Mouse (Mus musculus) embryonic facial prominence, embryonic 11.5 days (tissue): ENCODE measurements at regions not wholly inside any gene's neighbourhood (a gene's known extent, or its start where the extent isn't known, plus 50 kb on each side); places are given as distances from the start of the nearest gene placed in this dataset.

Experiments used
- ATAC-seq: fragments of 200-750 bp; cut with Nextera tagmentation; replicated peaks from 2 replicates; pipeline ENCODE4 v1.8.0; 2017; ENCODE audit warnings: low read depth; ENCODE audit not compliant: insufficient number of reproducible peaks, low FRiP score, low TSS enrichment
- DNase-seq: peaks from one replicate; pipeline ENCODE4 v3.0.0-alpha.2; 2015; ENCODE audit warnings: low spot score
- H3K27ac ChIP-seq: fragments of 300-500 bp; sonication (generic); replicated peaks from 2 replicates; pipeline ENCODE4 v1.5.1; 2014; ENCODE audit warnings: mild to moderate bottlenecking, low read depth, low read length, control low read depth
- H3K27me3 ChIP-seq: fragments of 300-500 bp; sonication (generic); 2 replicates; pipeline ENCODE4 v1.6.1; 2014; ENCODE audit warnings: mild to moderate bottlenecking, low read length, moderate library complexity, mixed read lengths; ENCODE audit not compliant: control insufficient read depth, insufficient read depth
- H3K36me3 ChIP-seq: fragments of 300-500 bp; sonication (generic); replicated peaks from 2 replicates; pipeline ENCODE4 v1.6.1; 2014; ENCODE audit warnings: low read depth, mild to moderate bottlenecking, low read length, moderate library complexity, mixed read lengths; ENCODE audit not compliant: control insufficient read depth, insufficient read depth
- H3K4me1 ChIP-seq: fragments of 300-500 bp; sonication (generic); 2 replicates; pipeline ENCODE4 v1.6.1; 2014; ENCODE audit warnings: low read length, mixed read lengths; ENCODE audit not compliant: control insufficient read depth, insufficient read depth
- H3K4me2 ChIP-seq: fragments of 300-500 bp; sonication (generic); 2 replicates; pipeline ENCODE4 v1.6.1; 2014; ENCODE audit warnings: low read depth, mild to moderate bottlenecking, control low read depth, low read length, moderate library complexity
- H3K4me3 ChIP-seq: fragments of 300-500 bp; sonication (generic); 2 replicates; pipeline ENCODE4 v1.5.1; 2014; ENCODE audit warnings: low read depth, low read length, control low read depth
- H3K9ac ChIP-seq: fragments of 300-500 bp; sonication (generic); replicated peaks from 2 replicates; pipeline ENCODE4 v1.6.1; 2014; ENCODE audit warnings: mild to moderate bottlenecking, control low read depth, low read length
- H3K9me3 ChIP-seq: fragments of 300-500 bp; sonication (generic); replicated peaks from 2 replicates; pipeline ENCODE4 v1.6.1; 2016; ENCODE audit warnings: mild to moderate bottlenecking, low read length, inconsistent platforms, mixed read lengths; ENCODE audit not compliant: control insufficient read depth
- WGBS: fragments of 180-500 bp; shearing (Covaris S2); extraction: QIAGEN DNeasy Blood & Tissue Kit; methylation state at CpG from one replicate; pipeline ENCODE4 v1.1.7; 2014; 5-methylcytosine and 5-hydroxymethylcytosine counted together

DNA sequence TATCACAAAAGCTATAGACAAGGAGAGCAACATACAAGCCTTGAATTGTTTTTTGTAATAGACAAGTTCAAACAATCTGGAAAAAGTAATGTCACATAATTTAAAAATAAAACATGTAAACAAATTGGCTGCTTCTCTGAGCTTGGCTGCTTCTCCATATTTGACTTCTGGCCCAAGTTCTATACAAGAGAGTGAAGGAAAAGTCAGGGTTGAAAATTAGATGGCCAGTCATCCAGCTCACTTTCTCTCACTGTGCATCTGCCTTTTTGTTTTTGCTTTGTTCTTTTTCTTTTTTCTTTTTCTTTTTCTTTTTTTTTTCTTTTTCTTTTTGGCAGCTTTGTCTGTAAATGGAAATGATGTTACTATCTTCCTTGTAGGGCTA is 163.6 kb upstream of the Ell2 start:
- H3K27me3 ChIP-seq, result no peaks in the 10 kb centered on the region
- no peak overlapping the region for H3K9ac ChIP-seq
- H3K9me3 ChIP-seq, result no peaks in the 10 kb centered on the region
- no peak overlapping the region for H3K4me3 ChIP-seq
- no peaks in the 10 kb centered on the region for H3K36me3 ChIP-seq
- no peaks in the 10 kb centered on the region for H3K4me1 ChIP-seq
- H3K4me2 ChIP-seq, result no peak overlapping the region
- DNase-seq (no peak), ATAC-seq (no peak)
- no peak overlapping the region for H3K27ac ChIP-seq

DNA sequence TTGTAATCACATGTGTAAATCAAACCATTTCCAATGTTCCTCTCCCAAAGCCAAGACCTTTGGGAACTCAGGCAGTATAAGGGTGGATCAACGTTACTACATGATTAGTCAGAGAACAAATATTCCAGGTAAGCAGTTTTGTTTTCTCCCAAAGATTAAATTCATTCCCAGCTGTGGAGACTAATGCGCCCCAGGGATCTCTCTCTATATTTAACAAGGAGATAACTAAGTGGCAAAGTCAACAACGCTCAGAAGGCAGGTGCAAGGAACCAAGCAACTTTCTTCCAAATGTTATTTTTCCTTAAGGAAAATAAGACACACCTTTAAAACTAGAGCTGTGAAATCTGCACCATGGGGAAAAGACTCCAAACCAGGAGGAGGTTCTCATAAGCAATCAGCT is 163.0 kb upstream of the Ell2 start:
- WGBS, result 82% methylated on average over 3 of the region's 3 CpGs
- H3K27me3 ChIP-seq, result no peaks in the 10 kb centered on the region
- no peaks in the 10 kb centered on the region for H3K9me3 ChIP-seq
- no peak overlapping the region for H3K4me3 ChIP-seq
- no peaks in the 10 kb centered on the region for H3K36me3 ChIP-seq
- no peak for ATAC-seq
- no peak overlapping the region for H3K9ac ChIP-seq
- no peak overlapping the region for H3K4me2 ChIP-seq
- no peak overlapping the region for H3K27ac ChIP-seq
- no peak for DNase-seq
- no peaks in the 10 kb centered on the region for H3K4me1 ChIP-seq

GRCm38 (mm10) chr13:75544728-75545127 is 161.8 kb upstream of the Ell2 start:
- H3K36me3 ChIP-seq, result no peaks in the 10 kb centered on the region
- H3K9ac ChIP-seq, result no peak overlapping the region
- H3K9me3 ChIP-seq, result no peaks in the 10 kb centered on the region
- no peaks in the 10 kb centered on the region for H3K27me3 ChIP-seq
- no peak overlapping the region for H3K4me3 ChIP-seq
- no peaks in the 10 kb centered on the region for H3K4me1 ChIP-seq
- no peak overlapping the region for H3K27ac ChIP-seq
- H3K4me2 ChIP-seq, result no peak overlapping the region
- DNase-seq, result no peak
- no peak for ATAC-seq

GRCm38 (mm10) chr13:75547791-75548190 is 158.8 kb upstream of the Ell2 start:
- no peak overlapping the region for H3K9ac ChIP-seq
- H3K4me1 ChIP-seq, result no peaks in the 10 kb centered on the region
- no peaks in the 10 kb centered on the region for H3K27me3 ChIP-seq
- DNase-seq (no peak), ATAC-seq (no peak)
- WGBS, result 35% methylated on average over 3 of the region's 3 CpGs
- no peak overlapping the region for H3K4me2 ChIP-seq
- no peak overlapping the region for H3K27ac ChIP-seq
- H3K9me3 ChIP-seq, result no peaks in the 10 kb centered on the region
- H3K36me3 ChIP-seq, result no peaks in the 10 kb centered on the region
- no peak overlapping the region for H3K4me3 ChIP-seq

- Histone ChIP-seq H3K36me3 (no peaks in the 10 kb centered on the region), H3K4me2 (no peak overlapping the region), H3K4me1 (no peaks in the 10 kb centered on the region), H3K9me3 (no peaks in the 10 kb centered on the region), H3K27ac (no peak overlapping the region), H3K4me3 (no peak overlapping the region), H3K9ac (no peak overlapping the region), H3K27me3 (no peaks in the 10 kb centered on the region)
- ATAC-seq (no peak), DNase-seq (no peak)
- 81% methylated on average over 1 of the region's 1 CpGs for WGBS
Observed at GRCm38 (mm10) chr13:75578971-75579370, 127.6 kb upstream of the Ell2 start.

DNA sequence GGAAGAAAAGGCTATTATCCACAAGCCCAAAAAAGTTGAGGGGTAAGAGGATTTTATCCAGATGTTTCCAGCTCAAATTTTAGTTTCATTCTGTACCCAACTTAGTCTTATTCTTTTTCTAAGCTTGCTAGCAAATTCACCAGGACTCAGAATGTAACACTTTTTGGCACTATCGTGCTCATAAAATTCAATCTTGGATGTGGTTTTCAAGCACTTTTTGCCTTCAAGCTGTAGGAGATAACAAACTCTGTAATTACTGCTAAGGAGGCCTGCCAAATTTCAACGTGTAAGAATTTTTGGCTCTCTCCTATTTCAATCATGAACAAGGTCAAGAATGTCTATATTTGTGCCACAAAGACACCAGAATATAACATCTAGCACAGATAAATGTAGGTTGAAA is 115.7 kb upstream of the Ell2 start:
- 83% methylated on average over 2 of the region's 2 CpGs for WGBS
- no peaks in the 10 kb centered on the region for H3K36me3 ChIP-seq
- no peak overlapping the region for H3K4me2 ChIP-seq
- no peak for DNase-seq
- no peak overlapping the region for H3K4me3 ChIP-seq
- no peaks in the 10 kb centered on the region for H3K27me3 ChIP-seq
- no peak overlapping the region for H3K27ac ChIP-seq
- no peak overlapping the region for H3K9ac ChIP-seq
- H3K4me1 ChIP-seq, result no peaks in the 10 kb centered on the region
- no peak for ATAC-seq
- no peaks in the 10 kb centered on the region for H3K9me3 ChIP-seq

- H3K27ac ChIP-seq, result no peak overlapping the region
- no peaks in the 10 kb centered on the region for H3K36me3 ChIP-seq
- ATAC-seq (no peak), DNase-seq (no peak)
- H3K4me3 ChIP-seq, result no peak overlapping the region
- H3K27me3 ChIP-seq, result no peaks in the 10 kb centered on the region
- H3K9ac ChIP-seq, result no peak overlapping the region
- no peaks in the 10 kb centered on the region for H3K4me1 ChIP-seq
- no peaks in the 10 kb centered on the region for H3K9me3 ChIP-seq
- WGBS, result 92% methylated on average over 2 of the region's 2 CpGs
- no peak overlapping the region for H3K4me2 ChIP-seq
Observed at GRCm38 (mm10) chr13:75596856-75597255, 109.7 kb upstream of the Ell2 start.

DNA sequence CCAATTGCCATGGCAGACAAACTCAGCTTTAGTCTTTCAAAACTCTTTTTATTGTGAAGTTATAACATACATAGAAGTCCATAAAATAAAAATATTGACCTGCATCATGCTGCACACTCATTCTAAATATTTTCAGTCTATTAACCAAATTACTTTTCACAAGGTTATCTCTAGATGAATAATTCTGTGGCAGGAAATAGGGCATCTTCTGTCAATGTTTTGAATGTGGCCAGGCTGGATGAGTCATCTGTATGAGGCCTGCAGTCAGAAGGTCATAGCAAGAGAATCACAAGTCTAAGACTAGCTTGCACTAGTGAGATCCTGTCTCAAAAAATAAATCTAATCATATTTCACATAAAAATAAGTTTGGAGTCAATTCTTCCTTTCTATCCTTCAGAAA is 108.4 kb upstream of the Ell2 start:
- Histone ChIP-seq H3K4me3 (no peak overlapping the region), H3K27me3 (no peaks in the 10 kb centered on the region), H3K4me1 (no peaks in the 10 kb centered on the region), H3K36me3 (no peaks in the 10 kb centered on the region), H3K9ac (no peak overlapping the region), H3K27ac (no peak overlapping the region), H3K9me3 (no peaks in the 10 kb centered on the region), H3K4me2 (no peak overlapping the region)
- ATAC-seq, result no peak
- no peak for DNase-seq

GRCm38 (mm10) chr13:75598675-75599074 is 107.9 kb upstream of the Ell2 start:
- DNase-seq (no peak), ATAC-seq (no peak)
- no peak overlapping the region for H3K4me3 ChIP-seq
- no peak overlapping the region for H3K4me2 ChIP-seq
- no peaks in the 10 kb centered on the region for H3K36me3 ChIP-seq
- H3K27ac ChIP-seq, result no peak overlapping the region
- H3K9ac ChIP-seq, result no peak overlapping the region
- WGBS, result 92% methylated on average over 1 of the region's 1 CpGs
- no peaks in the 10 kb centered on the region for H3K4me1 ChIP-seq
- no peaks in the 10 kb centered on the region for H3K27me3 ChIP-seq
- no peaks in the 10 kb centered on the region for H3K9me3 ChIP-seq
